Mouse (Mus musculus) right cerebral cortex, adult 18-20 months (tissue): Measurements from ENCODE around the gene Tlx3.
A peak's percentile ranks its signal among the peaks of the same experiment; 100 is the strongest.

Experiments used
- DNase-seq: peaks from one replicate; pipeline ENCODE4 v3.0.0; 2022; ENCODE audit warnings: mixed read lengths

The Tlx3 gene

DNA sequence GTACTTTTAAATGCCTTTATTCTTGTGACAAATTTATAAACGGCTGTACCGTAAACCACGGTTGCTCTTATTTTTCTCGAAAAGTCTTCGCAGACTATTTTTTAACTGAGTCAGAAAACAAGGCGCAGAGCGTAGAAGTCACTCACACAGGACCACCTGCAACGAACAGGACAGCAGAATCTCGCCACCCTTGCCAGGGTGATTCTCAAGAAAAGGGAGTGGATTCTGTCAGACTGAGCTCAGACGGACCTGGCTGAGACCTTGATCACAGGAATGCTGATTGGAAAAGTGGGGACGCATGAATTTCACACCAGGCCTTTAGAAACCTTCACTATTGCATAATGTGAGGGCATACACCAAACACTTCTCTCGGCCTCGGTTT, 6.3 kb downstream of the Tlx3 start:
- DNase-seq, result no peak

DNA sequence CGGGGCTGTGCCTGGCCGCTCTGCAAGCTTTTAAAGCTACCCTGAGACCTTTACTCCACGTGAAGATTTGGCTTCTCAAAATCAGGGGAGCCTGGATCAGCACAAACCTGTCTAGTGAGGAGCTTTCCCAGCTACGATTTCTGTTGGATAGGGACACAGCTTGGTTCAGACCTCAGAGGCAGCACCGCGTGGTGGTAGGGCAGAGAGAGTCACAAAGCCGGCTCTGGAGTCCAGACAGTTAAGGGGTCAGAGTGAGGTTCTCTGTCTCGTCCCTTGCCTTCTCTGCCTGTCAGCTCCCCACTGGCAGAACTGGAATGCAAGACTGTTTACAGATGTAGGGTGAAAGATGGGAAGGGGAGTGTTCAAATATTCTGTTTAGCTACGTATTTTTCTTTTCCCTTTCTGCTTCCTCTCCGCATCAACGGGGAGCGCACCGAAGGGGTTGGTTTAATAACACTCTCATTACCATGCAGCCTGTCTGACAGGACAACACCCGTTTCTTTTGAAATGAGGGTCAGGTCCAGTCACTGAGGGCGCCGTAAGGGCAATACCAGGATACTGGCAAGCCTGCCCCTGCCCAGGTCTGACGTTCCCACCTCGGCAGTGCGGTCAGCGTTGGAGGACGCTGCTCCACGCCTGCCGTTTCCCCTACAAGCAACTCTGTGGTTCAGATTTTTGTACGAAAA, 6.8 kb downstream of the Tlx3 start:
- no peak for DNase-seq

DNA sequence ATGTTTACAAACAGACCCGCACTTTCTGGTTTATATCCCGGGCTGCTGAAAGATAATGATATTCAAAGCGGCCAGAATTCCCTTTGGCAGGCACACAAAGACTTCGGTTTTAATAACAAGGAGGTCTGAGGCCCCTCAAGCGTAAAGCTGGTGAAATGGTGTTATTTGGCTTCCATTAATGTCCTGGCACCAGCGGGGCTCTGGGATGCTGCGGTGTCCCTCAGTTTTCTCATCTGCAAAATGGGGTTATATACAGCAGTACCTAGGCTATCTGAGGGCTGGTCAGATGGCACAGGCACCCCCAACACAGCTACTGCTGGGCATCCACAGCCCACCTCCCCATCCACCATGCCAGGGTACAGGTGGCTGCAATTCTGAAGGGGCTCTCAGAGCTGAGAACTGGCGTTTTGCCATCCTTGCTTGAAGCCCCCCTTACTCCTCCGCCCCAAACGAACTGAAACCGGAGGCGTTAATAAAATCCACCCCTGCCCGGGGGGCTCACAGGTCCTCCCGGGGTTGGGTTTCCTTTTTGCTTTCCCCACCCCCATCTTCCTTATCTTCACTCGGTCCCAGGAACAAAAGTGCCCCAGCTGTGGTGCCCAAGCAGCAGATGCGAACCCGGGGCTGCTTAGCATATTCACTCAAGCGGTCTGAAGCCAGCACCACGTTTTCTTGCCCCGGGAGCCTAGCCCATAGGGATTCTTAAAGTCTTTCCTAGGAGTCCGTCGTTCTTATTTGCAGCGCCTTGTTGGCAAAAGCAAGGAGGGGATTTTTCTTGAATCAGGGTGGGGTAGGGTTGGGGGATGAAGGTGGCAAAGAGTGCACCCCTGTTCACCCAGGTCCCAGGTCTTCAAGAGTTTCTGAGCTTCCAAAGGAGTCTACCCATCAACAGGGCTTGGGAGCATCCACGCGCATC, 7.6 kb downstream of the Tlx3 start:
- DNase-seq, result no peak

DNA sequence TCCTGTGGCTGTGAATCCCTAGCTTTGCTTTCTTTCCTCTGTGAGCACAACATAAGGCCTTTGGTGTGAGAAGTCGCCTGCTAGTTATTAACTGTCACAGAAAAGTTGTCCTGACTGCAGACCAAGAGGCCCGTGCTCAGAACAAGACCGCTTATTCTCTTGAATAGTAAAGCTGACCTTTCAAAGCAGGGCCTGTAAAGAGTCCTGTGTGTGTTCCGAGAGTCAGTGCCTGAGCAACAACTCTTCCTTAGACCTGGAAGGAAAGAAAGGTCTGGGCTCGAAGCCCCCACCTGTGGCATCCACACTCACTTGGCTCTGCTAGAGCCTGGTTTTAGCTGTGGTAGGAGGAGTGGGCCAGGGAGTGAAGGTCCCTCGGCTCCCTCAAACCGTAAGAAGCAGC, 8.3 kb downstream of the Tlx3 start:
- no peak for DNase-seq

DNA sequence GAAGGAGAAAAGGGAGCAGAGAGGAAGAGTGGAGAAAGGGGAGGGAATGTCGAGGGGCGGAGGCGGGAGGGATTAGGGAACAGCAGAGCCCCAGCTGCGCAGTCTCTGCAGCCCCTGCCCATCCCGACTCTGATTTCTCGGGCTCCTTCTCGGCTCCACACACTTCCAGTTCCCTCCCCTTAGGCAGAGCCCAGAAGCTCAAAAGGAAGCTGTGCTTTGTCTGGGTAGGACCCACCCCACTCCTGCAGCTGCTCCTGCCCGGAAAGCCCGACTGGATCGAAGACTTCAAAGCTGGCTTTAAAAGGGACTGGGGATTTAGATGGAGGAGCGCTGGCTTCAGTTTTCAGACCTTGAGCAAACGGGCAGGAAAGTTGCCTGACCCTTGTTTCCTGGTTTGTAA, 9.7 kb downstream of the Tlx3 start:
- no peak for DNase-seq

DNA sequence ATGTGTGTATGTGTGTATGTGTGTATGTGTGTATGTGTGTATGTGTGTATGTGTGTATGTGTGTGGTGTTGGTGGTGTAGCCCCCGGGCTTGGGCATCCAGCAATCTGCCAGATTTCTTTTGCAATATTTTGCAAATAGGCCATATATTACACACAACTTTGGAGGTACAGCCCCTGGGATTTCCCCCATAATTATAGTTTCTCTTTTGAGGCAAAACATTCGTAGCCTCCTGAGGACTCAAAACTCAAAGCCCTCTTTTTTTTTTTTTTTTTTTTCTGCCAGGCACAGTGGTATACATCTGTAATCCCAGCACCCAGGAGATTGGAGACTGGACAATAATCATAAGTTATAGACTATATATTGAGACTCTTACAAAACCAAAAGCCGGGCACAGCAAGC, 21.6 kb downstream of the Tlx3 start:
- DNase-seq, result no peak

DNA sequence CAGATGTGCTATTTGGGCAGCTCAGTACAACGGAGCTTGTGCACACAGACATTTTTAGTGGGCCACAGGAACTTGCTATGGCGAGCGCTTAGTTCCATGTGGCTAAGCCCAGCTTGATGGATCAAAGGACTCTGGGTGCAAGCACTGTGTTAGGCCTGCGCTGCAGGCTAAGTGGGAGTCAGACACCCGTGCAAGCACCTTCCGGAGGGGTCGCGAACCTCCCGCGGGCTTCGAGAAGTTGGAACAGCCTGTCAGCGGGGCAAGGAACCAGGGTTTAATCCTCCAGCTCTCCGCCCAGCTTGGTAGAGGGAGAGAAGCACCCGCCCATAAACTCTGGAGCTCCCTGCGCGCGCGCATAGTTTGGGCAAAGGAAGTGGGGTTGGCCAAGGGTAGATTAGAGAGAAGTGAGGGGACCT, 22.7 kb downstream of the Tlx3 start:
- DNase-seq, result no peak

DNA sequence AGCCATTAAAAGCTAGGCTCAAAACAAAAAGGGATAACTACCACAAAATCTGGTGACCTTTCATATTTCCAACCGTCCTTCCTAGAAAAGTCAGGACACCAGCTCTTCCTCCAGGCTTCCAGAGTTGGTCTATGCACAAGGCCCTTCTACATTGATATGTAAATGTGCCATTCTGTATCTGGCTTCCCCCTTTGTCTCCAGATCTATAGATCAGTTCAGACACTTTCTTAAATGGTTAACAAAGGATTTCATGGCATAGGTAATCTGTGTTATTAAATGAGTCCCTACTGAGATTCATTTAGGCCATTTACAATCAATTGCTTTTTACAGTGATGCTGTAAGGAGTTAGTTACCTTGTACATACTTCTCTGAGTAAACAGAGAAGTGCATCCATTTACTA, 23.6 kb downstream of the Tlx3 start:
- no peak for DNase-seq

DNA sequence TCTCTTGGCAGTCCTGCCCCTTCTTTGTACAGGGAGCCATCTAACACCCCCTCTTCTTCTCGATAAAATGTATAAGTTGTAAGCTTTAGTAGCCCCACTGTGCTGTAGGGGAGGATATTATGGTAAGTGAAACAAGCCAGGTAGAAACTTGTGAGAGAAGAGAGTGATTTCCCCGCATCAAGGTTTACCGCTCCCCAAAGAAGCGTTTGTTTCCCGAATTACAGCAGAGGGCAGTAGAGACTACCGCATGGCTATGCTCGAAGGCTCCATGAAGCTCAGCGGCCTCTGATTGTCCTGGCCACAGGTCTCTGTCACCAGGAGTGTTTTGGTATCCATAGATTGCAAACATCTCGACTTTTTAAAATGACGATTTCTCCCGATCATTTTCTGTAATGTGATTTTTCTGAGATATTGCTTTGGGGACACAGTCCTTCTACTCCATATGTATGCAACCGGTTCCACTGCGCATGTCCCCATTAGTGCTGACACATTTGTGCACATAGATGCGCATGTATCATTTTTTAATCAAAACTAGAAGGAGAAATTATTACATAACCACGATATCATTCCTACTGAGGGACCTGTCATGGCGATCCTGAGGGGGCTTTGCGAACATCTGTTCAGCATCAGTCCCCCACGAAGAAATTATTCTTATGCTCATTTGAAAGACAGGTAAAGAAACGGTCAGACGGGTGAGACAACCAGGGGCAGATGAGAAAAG, 26.7 kb downstream of the Tlx3 start:
- peak; percentile 42 for DNase-seq

DNA sequence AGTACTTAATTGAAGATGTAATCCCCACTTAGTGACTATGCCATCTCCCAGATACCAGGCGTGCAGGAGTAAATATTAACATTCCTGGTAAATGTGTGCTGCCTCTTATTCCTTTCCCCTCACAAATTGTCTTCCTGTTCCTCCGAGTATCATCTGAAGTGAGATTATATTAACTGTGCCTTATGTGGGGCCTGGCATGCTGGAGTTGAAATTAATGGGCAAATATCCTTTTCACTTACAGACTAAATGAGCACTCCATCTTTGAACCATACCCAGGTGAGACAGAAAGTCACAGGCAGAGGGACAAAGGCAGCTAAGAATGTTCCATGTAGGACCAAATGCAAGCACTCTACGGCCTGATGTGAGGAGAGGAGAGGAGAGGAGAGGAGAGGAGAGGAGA, 27.6 kb downstream of the Tlx3 start:
- DNase-seq, result no peak

DNA sequence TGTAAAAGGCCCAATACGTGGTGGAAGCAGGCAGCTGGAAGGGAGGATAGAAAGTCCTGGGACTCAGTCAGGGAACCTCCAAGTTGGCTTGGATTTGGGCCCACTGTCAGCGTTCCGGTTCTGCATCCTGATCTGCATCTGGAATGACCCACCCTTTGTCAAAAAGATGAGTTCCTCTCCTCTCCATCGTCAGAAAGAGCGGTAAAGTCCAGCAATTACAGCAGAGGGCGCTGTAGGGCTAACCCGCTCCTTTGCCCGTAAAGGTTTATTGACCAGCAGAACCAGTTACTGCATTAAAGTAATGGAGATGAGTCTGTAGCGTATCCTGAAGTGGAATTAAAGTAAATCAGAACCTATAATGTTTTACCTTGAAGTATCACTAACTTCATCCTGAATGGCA, 32.9 kb downstream of the Tlx3 start:
- DNase-seq, result peak; percentile 25

DNA sequence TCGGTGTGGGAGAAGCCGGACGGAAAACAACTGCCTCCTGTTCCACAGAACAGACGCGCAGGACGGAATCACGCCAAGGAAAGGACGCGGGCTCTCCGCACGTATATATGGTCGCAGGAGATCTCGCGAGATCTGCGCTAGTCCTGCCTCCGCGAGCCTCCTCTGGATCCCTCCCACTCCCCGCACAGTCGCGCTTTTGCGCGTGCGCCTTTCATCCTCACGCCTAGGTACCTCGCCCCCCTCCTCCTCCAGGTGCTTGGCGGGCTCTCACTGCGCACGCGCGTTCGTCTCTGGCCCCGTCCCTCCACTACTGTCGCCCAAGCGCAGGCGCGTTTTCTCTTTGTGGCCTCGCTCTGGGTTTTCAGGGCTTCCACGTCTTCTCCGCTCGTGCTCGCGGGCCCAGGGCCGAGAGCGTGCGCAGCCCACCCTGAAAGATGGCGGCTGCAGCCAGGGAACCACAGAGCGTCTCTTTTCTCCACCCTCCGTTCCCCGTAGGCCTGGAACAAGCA, 40.3 kb downstream of the Tlx3 start, which contains the start of gene Npm1:
TSS of gene Npm1 (minus strand) at position 209 of the 509 bp plus-strand sequence.
- DNase-seq, result peak; percentile 100

DNA sequence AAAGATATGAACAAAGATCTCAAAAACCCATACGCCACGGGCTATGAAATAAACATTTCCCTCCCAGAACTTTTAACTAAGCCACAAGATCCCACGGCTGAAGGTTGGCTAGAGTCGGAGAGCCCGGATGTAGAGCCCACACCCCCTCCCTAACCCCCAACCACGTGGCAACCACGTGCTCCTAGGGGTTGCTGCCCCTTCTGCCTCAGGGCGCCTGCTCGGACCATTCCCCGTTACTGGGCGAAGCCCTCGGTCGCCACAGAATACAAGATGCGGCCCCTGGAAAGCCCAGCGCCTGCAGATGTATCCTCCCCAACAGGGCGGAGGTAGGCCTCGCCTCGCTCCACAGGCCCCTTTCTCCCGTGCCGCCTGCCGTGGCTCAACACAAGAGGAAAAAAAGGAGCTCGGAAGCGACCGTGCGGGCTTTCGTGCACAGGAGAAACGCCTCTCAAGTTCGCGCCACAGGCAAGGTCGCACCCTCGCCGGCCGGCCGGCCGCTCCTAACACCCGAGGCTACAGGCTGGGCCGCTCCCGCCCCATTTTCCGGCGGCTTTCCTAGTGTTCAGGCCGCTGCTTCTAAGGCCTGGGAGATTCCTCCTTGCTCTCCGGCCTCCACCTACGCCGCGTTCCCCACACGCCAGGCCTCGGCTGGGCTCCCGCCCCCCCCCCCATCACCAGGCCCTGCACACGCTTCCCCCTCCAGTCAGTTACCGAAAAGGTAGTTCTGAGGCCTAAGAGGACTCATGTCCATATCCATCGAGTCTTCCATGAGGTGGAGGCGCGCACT, 41.0 kb downstream of the Tlx3 start:
- DNase-seq, result peak; percentile 57

DNA sequence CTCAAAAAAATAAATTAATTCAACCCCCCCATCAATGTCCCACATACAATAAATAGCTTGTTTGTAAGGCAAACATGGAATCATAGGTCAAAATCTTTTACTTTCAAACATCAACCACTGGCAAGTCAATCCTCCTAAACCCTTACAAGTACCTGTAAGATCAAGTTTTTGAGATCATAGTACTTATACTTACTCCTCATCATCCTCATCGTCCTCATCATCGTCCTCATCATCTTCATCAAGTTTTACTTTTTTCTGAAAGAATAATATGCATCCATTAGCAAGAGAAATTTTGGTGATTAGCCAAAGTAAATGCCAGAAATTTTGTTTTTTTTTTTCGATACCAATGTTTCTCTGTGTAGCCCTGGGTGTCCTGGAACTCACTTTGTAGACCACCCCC, 43.6 kb downstream of the Tlx3 start:
- DNase-seq, result no peak

DNA sequence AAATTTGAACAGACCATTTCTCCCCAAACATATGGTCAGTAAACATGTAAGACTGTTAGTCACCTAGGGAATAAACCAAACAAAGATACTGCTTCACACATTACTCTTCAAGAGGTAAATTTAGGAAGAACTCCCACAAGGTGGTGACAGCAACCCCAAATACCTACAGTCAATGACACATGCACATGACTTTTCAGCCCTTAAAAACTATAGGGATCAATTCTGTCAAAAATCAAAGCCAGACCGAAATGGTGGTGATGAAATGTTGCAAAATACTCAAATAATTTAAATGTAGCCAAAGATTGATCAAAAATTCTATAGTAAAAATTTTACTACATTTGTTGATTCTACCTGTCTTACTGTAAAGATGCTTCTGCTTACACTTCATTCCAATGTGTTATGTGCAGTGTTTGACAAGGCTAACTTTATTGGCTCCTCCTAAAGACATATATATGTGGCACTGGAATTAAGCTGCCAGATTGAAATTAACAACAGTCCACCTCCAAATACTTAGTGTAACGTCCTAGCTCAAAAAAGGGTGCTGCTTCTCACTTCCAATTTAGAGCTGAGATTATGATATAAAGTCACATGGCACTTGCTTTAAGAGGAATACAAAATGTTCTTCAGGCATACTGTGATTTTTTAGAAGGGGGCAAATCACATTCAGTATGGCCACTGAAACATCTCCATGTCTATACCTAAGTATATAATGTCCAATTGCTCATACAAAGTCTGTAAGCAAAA, 45.8 kb downstream of the Tlx3 start:
- DNase-seq, result no peak

DNA sequence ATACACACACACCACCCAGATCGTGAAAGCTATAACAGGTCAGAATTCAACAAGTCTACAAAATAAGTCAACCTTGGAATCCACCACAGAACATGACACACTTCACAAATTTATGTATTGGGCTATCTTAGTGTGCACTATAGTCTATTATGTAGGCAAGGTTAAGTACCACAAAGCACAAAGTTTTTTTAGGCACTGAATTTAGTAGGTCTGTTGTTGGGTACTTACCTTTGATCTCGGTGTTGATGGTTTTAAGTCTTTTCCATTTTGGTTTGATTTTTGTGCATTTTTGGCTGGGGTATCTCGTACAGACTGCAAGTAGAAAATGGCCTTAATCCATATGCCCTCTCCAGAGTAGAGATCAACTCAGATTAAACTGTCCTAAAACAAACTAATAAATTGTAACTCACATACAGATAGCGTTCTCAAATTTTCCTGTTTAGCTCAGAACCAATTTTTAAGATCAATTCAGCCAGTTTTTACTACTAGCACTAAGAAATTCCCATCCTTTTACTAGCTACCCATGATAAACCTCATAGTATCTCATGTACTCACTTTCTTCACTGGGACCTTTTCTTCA, 46.9 kb downstream of the Tlx3 start:
- no peak for DNase-seq

DNA sequence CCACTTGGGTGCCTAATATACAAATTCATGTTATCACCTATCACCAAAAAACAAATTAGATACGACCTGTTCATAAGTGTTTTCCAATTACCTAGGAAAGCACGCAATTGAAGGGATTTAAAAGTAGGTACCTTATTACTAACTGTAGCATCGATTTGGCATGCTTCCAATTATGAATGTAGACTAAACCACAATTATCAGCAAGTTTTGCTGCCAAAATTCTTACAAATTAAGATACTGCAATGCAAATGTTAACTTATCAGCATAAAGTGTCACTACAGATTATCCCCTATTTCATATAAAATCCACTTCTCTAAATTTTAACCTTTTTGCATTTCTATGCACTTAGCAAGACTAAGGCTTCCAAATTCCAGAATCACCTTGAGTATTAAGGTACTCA, 48.9 kb downstream of the Tlx3 start:
- no peak for DNase-seq

DNA sequence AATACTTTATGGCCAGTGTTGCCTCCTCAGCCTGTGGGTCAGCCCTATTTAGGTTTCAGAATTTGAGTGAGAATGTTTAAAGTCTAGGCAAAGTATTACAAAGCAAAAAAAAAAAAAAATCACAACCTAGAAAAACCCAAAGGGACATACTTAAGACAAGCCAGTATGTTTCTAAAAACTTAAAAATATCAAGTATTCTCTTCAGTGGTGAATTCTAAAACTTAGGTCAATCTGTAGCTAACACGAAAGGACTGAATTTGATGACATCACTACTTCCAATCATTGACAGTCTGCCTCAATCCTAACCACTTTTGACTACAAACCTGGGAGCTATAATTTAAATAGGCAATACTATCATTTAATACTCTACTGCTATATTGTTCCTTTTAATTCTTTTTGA, 50.4 kb downstream of the Tlx3 start:
- DNase-seq, result no peak

DNA sequence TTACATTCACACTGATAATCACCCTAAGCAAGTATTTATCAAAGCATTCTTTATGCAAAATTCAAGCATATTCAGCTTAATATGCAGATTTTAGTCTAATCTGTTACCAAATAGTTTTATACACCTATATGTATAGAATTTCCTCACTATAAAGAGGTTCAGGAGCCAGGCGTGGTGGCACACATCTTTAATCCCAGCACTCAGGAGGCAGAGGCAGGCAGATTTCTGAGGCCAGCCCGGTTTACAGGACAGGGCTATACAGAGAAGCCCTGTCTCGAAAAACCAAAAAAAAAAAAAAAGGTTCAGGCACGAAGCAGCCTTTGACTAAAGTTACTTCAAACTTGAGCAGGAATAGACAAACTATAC, 51.6 kb downstream of the Tlx3 start:
- no peak for DNase-seq

DNA sequence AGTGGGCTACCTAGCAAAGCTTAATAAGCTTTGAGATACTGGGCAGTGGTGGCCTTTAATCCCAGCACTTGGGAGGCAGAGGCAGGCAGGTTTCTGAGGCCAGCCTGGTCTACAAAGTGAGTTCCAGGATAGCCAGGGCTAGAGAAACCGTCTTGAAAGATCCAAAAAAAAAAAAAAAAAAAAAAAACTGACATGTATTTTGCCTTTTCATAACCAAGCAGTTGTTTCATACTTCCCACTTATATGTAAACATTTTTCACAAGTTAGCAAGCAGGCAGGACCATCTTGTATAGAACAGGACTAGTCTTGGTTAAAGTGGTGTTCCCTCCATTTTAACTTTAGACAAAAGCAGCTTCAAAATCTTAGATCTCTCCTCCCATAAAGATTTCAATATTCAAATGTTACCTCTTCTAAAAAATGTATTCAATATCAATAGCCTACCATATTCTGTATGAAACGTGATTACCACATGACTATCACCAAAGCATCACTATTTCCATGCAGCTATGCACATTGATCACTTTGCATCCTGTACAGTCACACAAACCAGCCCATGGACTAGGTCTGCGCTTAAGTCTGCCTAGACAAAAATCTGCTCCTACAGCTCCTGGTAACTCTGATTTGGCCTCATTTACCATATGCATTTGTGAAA, 52.1 kb downstream of the Tlx3 start:
- no peak for DNase-seq
